Mouse (Mus musculus): ENCODE measurements around the gene Gmds.
A peak's percentile ranks its signal among the peaks of the same experiment; 100 is the strongest.

Gmds gene

DNA sequence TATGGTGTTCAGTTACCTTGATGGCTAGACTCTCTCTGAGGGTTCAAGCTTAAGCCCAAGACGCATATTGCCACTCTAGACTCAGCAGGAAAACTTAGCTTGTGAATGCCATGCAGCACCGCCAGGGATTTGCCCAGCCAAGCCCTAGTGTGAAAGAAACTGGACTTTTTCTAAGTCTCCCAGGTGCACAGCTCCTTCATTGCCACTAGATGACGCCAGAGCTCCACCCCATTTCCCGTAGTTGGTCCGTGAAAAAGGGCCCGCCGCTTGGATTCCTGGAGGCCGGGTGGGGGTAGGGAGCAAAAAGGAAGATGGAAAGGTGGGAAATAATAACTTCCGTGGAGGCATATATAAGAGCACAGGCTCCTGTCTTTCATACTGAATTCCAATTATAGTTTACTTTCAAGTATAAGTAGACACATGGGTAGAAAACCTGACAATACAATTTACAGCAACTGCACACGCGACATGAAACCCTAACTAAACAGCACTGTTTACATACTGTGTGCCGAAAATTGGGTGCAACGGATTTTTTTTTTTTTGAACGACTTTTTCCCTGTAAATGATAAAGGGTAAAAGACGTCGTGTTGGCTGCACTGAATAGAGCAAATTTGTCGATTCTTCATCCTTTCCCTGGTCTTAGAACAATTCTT is 545.9 kb downstream of the Gmds start:
- DNase-seq (ENCODE audit: inconsistent ontology term) = peak; percentile 62

DNA sequence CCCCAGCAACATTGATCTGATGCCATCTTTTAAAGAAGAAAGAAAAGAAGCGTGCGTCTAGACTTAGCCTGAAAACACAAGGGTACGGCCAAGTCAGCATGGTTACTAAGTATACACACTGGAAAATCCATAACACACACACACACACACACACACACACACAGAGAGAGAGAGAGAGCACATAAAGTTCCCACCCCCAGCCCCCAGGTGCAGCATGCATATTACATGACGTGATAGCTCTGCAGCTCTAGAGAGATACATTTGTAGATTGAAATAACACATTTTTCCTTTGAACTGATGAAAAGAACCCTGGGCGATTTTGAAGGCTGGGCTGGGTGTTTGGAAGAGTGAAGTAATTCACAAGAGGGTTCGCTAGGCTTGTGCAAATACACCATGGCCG is 553.8 kb downstream of the Gmds start:
- no peak for DNase-seq (ENCODE audit: inconsistent ontology term)

DNA sequence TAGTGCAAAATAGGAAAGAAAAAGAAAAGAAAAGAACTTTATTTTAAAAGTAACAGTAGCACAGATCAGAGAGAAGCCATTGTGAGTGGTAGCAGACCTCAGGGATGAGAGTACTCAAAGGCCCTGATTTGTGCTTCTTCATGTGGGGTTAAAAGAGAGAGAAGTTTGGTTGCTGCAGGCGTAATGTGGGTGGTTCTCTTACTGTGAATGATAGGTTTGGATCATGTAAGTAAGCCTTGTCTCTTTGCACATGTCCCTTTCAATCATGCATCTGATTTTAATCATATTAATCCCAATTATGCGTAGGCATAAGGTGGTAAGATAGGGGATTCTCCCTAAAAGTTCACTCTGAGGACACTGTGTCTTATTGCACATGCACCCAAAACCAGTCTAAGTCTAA is 556.5 kb downstream of the Gmds start:
- no peak for DNase-seq (ENCODE audit: inconsistent ontology term)

DNA sequence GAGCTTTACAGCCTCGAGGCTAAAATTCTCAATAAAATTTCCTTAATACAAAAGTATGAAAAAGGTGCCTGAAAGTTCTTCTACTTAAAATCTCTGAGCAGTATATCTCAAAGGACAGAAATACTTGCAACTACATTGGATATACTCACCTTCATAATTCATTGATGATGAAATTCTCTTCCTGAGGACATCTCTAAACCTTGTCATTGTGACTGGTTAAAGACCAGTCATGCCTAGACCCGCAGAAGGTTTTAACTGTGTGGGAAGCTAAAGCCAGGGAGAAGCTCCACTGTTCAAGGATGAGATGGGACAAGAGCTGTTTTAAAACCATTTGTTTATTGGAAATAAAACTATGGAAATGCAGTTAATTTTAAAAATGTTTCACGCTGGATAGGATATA is 558.2 kb downstream of the Gmds start:
- no peak for DNase-seq (ENCODE audit: inconsistent ontology term)

DNA sequence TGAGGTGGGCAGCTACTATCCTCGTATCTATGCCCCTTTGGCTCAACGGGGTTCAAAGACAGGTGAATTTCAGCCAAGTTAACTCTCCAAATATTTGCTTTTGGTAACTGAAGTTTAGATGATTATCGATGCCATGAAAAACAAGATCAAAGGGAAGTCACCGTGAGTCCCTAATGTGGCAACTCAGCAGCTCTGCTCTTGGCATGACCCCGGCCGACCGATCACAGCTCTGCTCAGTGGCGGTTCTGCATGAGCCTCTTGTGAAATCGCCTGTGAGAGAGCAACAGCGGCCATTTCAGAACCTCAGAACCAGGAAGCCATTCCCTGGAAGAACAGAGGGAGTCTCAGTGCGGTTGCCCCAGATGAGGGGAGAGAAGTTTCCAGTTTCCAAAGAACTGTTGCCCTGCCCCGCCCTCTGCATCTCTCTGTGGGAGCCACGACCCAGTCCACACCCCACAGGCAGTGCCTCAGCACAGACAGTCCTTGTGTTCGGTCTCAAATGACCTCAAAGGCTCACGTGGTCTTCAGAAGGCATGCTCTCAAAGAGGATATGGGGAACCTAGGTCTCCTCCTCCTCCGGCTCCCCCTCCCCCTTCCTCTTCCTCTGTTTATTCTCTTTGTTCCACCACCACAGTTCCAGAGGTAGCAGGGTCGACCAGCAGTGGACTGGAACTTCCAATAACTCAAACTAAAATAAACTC is 559.1 kb downstream of the Gmds start:
- no peak for DNase-seq (ENCODE audit: inconsistent ontology term)

DNA sequence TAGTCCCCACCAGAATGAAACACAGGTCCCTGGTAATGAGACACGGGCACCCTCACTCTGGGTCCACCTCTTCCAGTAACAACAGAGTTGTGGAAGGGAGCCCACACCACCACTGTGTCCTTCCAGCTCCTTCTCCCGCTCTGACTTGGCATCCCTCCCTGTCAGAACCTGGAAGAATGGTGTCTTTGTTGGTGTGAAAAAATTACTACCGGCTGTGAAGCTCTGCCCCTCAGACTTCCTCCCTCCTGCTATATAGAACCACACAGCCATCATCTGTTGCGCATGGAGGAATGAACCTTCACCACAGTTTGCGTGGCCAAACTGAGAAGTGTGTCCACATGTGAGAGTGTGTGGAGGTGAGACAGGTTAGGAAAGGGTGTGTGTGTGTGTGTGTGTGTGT is 562.8 kb downstream of the Gmds start:
- peak; percentile 32 for DNase-seq (ENCODE audit: inconsistent ontology term)

DNA sequence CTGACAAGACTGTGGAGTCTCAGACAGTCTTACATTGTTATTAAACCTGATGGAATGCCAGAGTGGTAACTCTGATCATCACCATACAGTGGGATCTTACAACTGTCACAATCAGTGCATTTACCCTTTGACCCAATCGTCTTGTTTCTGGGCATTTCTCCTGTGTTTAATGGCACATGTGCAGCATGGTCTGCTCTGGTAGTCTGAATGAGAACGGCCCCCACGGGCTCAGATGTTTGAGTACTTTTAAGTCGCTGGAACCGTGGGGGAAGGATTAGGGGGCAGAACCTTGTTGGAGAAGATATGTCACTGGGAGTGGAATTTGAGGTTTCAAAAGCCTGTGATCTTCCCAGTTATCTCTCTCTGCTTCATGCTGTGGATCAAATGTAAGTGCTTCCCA is 565.7 kb downstream of the Gmds start:
- DNase-seq (ENCODE audit: inconsistent ontology term) = no peak

Measured in Muller cell, postnatal 12 days (primary cell).